Mouse (Mus musculus): ENCODE measurements around the gene Chrnb1.

GRCm38 (mm10) chr11:69777504-69778257 is 18.1 kb downstream of the Chrnb1 start:
- no peak for TF ChIP-seq CTCF (conservative IDR thresholded peaks at IDR 0.05; ENCODE audit: insufficient read depth, insufficient read length, low read depth, low read length)
- no peak for TF ChIP-seq POLR2A (IDR thresholded peaks at IDR 0.05; ENCODE audit: low read depth, low read length)
